In the genomic region with DNA sequence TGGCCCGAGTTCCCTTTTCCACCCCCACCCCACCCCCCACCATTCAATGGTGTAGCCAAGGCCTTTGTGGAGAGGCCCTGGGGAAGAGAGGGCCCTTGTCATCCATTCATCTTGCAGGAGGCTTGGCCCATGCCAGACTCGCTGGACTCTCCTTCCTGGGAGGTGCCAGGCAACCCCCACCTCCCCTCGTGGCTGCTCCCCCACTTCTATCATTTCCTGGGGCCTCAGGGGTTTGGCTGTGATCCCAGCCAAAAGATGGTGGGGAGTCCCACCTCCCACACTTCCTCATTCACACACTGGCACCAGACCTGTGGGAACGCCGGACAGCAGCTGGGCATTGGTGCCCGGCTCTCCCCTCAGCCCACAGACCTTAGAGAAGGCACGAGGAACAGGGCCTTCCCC, we compare ENCODE assay signal across 9 mouse cellular contexts. TPM values are rescaled to one million over a fixed set of nuclear protein-coding genes. Genes with fewer than 3 reads are reported as not detected.
DNase-seq lines count a peak whose midpoint lies in the region; ATAC-seq and TF ChIP-seq lines count a peak whose summit lies in the region.
"Had no signal": no experiment of that assay in that cellular context is flagged by ENCODE, and none has a peak within 500 bp of the region (broad histone marks: within the 10 kb centered on the region; RNA-seq: fewer than 3 reads in every experiment).

No protein-coding gene starts in this region.

- H3K9ac ChIP-seq in hindbrain, embryonic 16.5 days (ENCODE audit: low read depth, low read length): no peak overlapping the region
- H3K9ac ChIP-seq in midbrain, embryonic 14.5 days (replicated peaks; ENCODE audit: low read length): no peak overlapping the region
- H3K9ac ChIP-seq: liver, embryonic 15.5 days had no signal

- H3K27ac ChIP-seq in forebrain, embryonic 10.5 days: peak overlapping the region; percentile 88
- peak overlapping the region; percentile 71; the same call in 1 of the 2 replicates for H3K27ac ChIP-seq in hindbrain, embryonic 16.5 days (ENCODE audit: low read depth, low read length)
- peak overlapping the region; percentile 95 for H3K27ac ChIP-seq in midbrain, embryonic 14.5 days (replicated peaks; ENCODE audit: low read depth, low read length)
- H3K27ac ChIP-seq: liver, embryonic 15.5 days had no signal

- peak; percentile 82 for ATAC-seq in hindbrain, embryonic 16.5 days
- peak; percentile 69 for ATAC-seq in midbrain, embryonic 14.5 days (ENCODE audit: low FRiP score, low TSS enrichment)

- H3K4me2 ChIP-seq in hindbrain, embryonic 16.5 days (ENCODE audit: low read length): no peak overlapping the region
- H3K4me2 ChIP-seq in midbrain, embryonic 14.5 days (ENCODE audit: low read length): no peak overlapping the region
- H3K4me2 ChIP-seq: liver, embryonic 15.5 days had no signal

- peak overlapping the region; percentile 1; the same call in 1 of the 2 replicates for H3K4me3 ChIP-seq in forebrain, embryonic 10.5 days
- H3K4me3 ChIP-seq in hindbrain, embryonic 16.5 days (ENCODE audit: low read length): no peak overlapping the region
- no peak overlapping the region for H3K4me3 ChIP-seq in midbrain, embryonic 14.5 days (replicated peaks; ENCODE audit: low read depth, low read length)
- H3K4me3 ChIP-seq: liver, embryonic 15.5 days had no signal

- WGBS in forebrain, embryonic 10.5 days: 48% methylated on average over 7 of the region's 7 CpGs
- WGBS in hindbrain, embryonic 16.5 days: 11% methylated on average over 7 of the region's 7 CpGs
- 38% methylated on average over 7 of the region's 7 CpGs for WGBS in midbrain, embryonic 14.5 days

- H3K27me3 ChIP-seq in forebrain, embryonic 10.5 days (ENCODE audit: poor library complexity, severe bottlenecking): peaks cover 100% of the 10 kb centered on the region
- no peaks in the 10 kb centered on the region for H3K27me3 ChIP-seq in hindbrain, embryonic 16.5 days (replicated peaks; ENCODE audit: control insufficient read depth, insufficient read depth, low read length)
- no peaks in the 10 kb centered on the region for H3K27me3 ChIP-seq in midbrain, embryonic 14.5 days (ENCODE audit: control insufficient read depth, insufficient read depth, low read length)

- peaks cover 32% of the 10 kb centered on the region for H3K36me3 ChIP-seq in forebrain, embryonic 10.5 days (replicated peaks)
- no peaks in the 10 kb centered on the region for H3K36me3 ChIP-seq in hindbrain, embryonic 16.5 days (ENCODE audit: control insufficient read depth, insufficient read depth, low read length)
- peaks cover 22% of the 10 kb centered on the region for H3K36me3 ChIP-seq in midbrain, embryonic 14.5 days (ENCODE audit: control insufficient read depth, insufficient read depth, low read length)
- H3K36me3 ChIP-seq: liver, embryonic 15.5 days had no signal

- TF ChIP-seq CTCF in brain, embryonic 14.5 days (IDR thresholded peaks at IDR 0.05; ENCODE audit: borderline replicate concordance, extremely low read depth, insufficient read depth, insufficient read length): no peak

- peaks cover 100% of the 10 kb centered on the region for H3K4me1 ChIP-seq in forebrain, embryonic 10.5 days
- peaks cover 39% of the 10 kb centered on the region for H3K4me1 ChIP-seq in hindbrain, embryonic 16.5 days (ENCODE audit: control insufficient read depth, insufficient read depth, low read depth, low read length)
- H3K4me1 ChIP-seq in midbrain, embryonic 14.5 days (ENCODE audit: control insufficient read depth, insufficient read depth, low read length): peaks cover 64% of the 10 kb centered on the region
- H3K4me1 ChIP-seq: liver, embryonic 15.5 days had no signal

- peak; percentile 97 for DNase-seq in brain, embryonic 14.5 days (ENCODE audit: low read depth)
- no peak for DNase-seq in forebrain, embryonic 10.5 days (ENCODE audit: extremely low spot score, low spot score)
- peak; percentile 75 for DNase-seq in midbrain, embryonic 14.5 days
- no peak for DNase-seq in liver
- no peak for DNase-seq in natural killer cell, adult 2 months (ENCODE audit: low spot score in 2 of 2)
- DNase-seq in thymus, adult 18-20 months: no peak
- no peak for DNase-seq in kidney, postnatal 4 days

- no peak for TF ChIP-seq POLR2A in brain, embryonic 14.5 days (IDR thresholded peaks at IDR 0.05; ENCODE audit: borderline replicate concordance, extremely low read depth, insufficient read depth, insufficient read length, poor library complexity, severe bottlenecking)

- H3K9me3 ChIP-seq in forebrain, embryonic 10.5 days: no peaks in the 10 kb centered on the region
- no peaks in the 10 kb centered on the region for H3K9me3 ChIP-seq in hindbrain, embryonic 16.5 days (ENCODE audit: control insufficient read depth, low read length)
- H3K9me3 ChIP-seq in midbrain, embryonic 14.5 days (ENCODE audit: control insufficient read depth, low read length): no peaks in the 10 kb centered on the region
- H3K9me3 ChIP-seq: liver, embryonic 15.5 days had no signal

RNA-seq across cellular contexts. Expression of a gene that starts 22.2 kb away (rescaled TPM):
- polyA plus RNA-seq in brain, embryonic 14.5 days (2012; rRNA removed): 0.45 and 0.73 TPM in 2 replicates
- polyA plus RNA-seq in forebrain, embryonic 10.5 days (2016; fragmentation: Nextera tagmentation; extraction: Ambion mirVana): 0.37 and 0.38 TPM in 2 replicates
- polyA plus RNA-seq in hindbrain, embryonic 16.5 days (2015; fragmentation: Nextera tagmentation; extraction: Ambion mirVana): 0.52 and 0.99 TPM in 2 replicates
- polyA plus RNA-seq in midbrain, embryonic 14.5 days (2014; fragmentation: Nextera tagmentation; extraction: Ambion mirVana): 0.21 and 0.22 TPM in 2 replicates

RNA-seq across cellular contexts. Expression of a gene that starts 54.7 kb away (rescaled TPM):
- 0.11 TPM in 1 of 2 replicates, not detected in the other for polyA plus RNA-seq in brain, embryonic 14.5 days (2012; rRNA removed)
- 0.14 TPM in 1 of 2 replicates, not detected in the other for polyA plus RNA-seq in forebrain, embryonic 10.5 days (2016; fragmentation: Nextera tagmentation; extraction: Ambion mirVana)
- not detected in 2 replicates for polyA plus RNA-seq in hindbrain, embryonic 16.5 days (2015; fragmentation: Nextera tagmentation; extraction: Ambion mirVana)
- not detected in 2 replicates for polyA plus RNA-seq in midbrain, embryonic 14.5 days (2014; fragmentation: Nextera tagmentation; extraction: Ambion mirVana)

Comparison
In these comparisons a context has a peak if more than half of its experiments do, and no peak if none do; other contexts are left out.
1. DNase-seq: peak in brain, embryonic 14.5 days (single experiment) and midbrain, embryonic 14.5 days (single experiment); none in forebrain, embryonic 10.5 days (single experiment), liver (single experiment), natural killer cell, adult 2 months (0 of 2), thymus, adult 18-20 months (0 of 2) and kidney, postnatal 4 days (0 of 2).
2. Peak in every context shown above with its lines, with median percentiles within 50 percentile points of each other: H3K27ac ChIP-seq.